Mouse (Mus musculus) heart, postnatal 4 days (tissue): ENCODE data around the gene Smoc2. TPM values are rescaled to one million over a fixed set of nuclear protein-coding genes. Genes with fewer than 3 reads are reported as not detected.

Source experiments
- DNase-seq: peaks from one replicate; pipeline ENCODE4 v3.0.0; 2021
- total RNA-seq, 2 experiments: library from RNA; stranded (reverse); gene quantifications; 2 replicates each; pipeline ENCODE4 v1.2.3; 2021

The Smoc2 gene
- total RNA-seq, 2 experiments from 2014 or later, result 23.4 to 28.1 TPM

GRCm38 (mm10) chr17:14279966-14280300 lies 627 bp downstream of the Smoc2 start:
- no peak for DNase-seq

- peak; percentile 51 for DNase-seq
Observed at GRCm38 (mm10) chr17:14280425-14280833, 1.1 kb downstream of the Smoc2 start.

GRCm38 (mm10) chr17:14288015-14288616 lies 8.8 kb downstream of the Smoc2 start:
- peak; percentile 89 for DNase-seq

- no peak for DNase-seq
Observed at GRCm38 (mm10) chr17:14293617-14294016, 14.3 kb downstream of the Smoc2 start.

GRCm38 (mm10) chr17:14295146-14295545 lies 15.8 kb downstream of the Smoc2 start:
- DNase-seq, result no peak

GRCm38 (mm10) chr17:14300361-14300760 lies 21.1 kb downstream of the Smoc2 start:
- no peak for DNase-seq

GRCm38 (mm10) chr17:14301491-14302344 lies 22.4 kb downstream of the Smoc2 start:
- DNase-seq, result no peak

- DNase-seq, result no peak
Observed at GRCm38 (mm10) chr17:14302356-14302755, 23.1 kb downstream of the Smoc2 start.

- no peak for DNase-seq
Observed at GRCm38 (mm10) chr17:14303722-14304121, 24.4 kb downstream of the Smoc2 start.

- DNase-seq, result peak; percentile 32
Observed at GRCm38 (mm10) chr17:14309884-14310283, 30.6 kb downstream of the Smoc2 start.

- DNase-seq, result no peak
Observed at GRCm38 (mm10) chr17:14312440-14312839, 33.1 kb downstream of the Smoc2 start.

GRCm38 (mm10) chr17:14314308-14314707 lies 35.0 kb downstream of the Smoc2 start:
- DNase-seq, result no peak

GRCm38 (mm10) chr17:14316536-14316935 lies 37.2 kb downstream of the Smoc2 start:
- peak; percentile 22 for DNase-seq

GRCm38 (mm10) chr17:14317439-14317838 lies 38.1 kb downstream of the Smoc2 start:
- DNase-seq, result no peak

GRCm38 (mm10) chr17:14326156-14326555 lies 46.9 kb downstream of the Smoc2 start:
- no peak for DNase-seq

- DNase-seq, result no peak
Observed at GRCm38 (mm10) chr17:14328037-14328436, 48.7 kb downstream of the Smoc2 start.

GRCm38 (mm10) chr17:14330498-14330897 lies 51.2 kb downstream of the Smoc2 start:
- DNase-seq, result no peak

- DNase-seq, result no peak
Observed at GRCm38 (mm10) chr17:14339932-14340557, 60.7 kb downstream of the Smoc2 start.

GRCm38 (mm10) chr17:14340736-14341135 lies 61.4 kb downstream of the Smoc2 start:
- DNase-seq, result no peak

GRCm38 (mm10) chr17:14342511-14342910 lies 63.2 kb downstream of the Smoc2 start:
- no peak for DNase-seq

- DNase-seq, result no peak
Observed at GRCm38 (mm10) chr17:14343442-14343841, 64.1 kb downstream of the Smoc2 start.

- DNase-seq, result no peak
Observed at GRCm38 (mm10) chr17:14345556-14345955, 66.2 kb downstream of the Smoc2 start.

GRCm38 (mm10) chr17:14346891-14347290 lies 67.6 kb downstream of the Smoc2 start:
- no peak for DNase-seq
